Mouse (Mus musculus) cerebellum, postnatal 25 days (tissue): ENCODE data around the gene Rnase4.

Source experiments
- DNase-seq, 2 experiments: peaks; one replicate each; pipeline ENCODE4 v3.0.0; 2021; ENCODE audit warnings: mixed read lengths in 2 of 2

Rnase4 gene

DNA sequence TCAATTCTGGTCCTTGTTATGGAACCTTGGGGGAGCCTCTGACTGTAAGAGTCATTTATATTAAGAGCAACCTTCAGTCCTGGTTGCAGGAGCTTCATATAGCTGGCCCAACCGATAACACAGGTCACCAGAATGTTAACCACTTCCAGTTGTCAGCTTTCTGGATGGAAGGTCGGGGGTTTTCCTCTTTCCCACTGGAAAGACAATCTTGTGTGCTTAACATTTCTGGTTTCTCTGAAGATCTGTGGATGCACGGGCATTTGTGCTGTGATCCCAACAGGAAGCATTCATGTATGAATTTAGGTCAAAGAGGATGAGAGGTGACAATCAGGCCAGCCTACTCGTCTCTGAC is 38.7 kb downstream of the Rnase4 start:
- DNase-seq, result no peak

DNA sequence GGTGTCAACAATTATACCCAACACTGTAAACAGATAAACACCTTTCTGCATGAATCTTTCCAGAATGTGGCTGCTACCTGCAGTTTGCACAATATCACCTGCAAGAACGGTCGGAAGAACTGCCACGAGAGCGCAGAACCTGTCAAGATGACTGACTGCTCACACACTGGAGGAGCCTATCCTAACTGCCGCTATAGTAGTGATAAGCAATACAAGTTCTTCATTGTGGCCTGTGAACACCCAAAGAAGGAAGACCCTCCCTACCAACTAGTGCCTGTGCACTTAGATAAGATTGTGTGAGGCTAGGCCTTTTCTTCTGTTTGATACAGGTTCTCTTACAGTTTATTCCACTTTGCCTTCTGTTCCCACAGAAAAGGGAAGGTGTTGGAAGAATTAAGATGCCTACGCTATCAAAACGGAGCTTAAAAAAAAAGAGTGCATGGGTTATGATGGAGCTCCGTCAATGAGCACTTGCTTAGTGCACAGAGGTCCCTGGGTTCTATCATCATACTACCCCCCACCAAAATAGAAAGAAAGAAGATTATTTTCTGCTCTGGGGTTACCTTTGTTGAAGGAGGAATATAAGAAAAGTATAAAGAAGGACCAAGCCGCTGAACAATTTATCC is 39.6 kb downstream of the Rnase4 start:
- DNase-seq, result no peak

DNA sequence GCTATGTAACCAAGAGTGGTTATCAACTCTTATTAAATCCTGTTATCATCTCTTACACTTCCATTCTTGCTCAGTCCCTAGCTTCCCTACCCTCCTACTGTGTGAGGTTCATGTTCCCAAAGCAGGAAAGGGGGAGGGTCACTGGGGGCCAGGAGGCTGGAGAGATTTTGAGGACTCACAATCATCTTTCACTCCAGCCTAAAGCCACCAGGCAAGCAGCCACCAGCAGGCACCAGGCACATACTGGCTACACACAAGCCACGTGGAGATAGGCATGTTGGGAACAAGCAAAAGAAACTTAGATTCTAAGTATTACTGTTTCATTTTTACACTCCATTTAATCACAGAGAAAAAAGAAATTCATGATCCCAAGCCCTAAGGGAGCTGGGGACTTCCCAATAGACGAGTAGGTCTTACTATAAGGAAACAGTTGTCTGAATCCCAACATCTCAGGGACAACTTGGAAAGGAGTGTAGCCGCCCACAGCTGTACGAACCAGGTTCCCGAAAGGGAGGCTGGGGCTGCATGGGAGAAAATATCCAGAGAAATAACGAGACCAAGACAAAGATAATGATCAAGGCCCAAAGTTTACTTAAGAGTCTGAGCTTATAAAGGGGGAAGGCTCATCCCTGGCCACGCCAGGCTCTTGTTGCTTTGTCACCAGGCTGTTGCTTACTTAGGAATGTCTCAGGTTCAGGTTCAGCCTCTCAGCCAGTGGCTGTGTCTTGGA is 40.4 kb downstream of the Rnase4 start:
- DNase-seq, result no peak

DNA sequence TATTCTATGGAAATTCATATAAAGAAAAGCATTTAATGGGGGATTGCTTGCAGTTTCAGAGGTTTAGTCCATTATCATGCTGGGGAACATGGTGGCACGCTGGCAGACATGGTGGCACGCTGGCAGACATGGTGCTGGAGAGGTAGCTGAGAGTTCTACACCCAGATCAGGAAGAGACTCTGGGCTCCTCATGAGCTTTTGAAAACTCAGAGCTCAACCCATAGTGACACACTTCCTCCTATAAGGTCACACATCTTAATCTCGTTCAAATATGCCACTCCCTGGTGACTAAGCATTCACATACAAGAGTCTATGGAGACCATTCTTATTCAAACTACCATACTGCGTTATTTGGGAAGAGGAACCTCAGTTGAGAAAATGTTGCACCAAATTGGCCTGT is 41.5 kb downstream of the Rnase4 start:
- DNase-seq, result no peak

DNA sequence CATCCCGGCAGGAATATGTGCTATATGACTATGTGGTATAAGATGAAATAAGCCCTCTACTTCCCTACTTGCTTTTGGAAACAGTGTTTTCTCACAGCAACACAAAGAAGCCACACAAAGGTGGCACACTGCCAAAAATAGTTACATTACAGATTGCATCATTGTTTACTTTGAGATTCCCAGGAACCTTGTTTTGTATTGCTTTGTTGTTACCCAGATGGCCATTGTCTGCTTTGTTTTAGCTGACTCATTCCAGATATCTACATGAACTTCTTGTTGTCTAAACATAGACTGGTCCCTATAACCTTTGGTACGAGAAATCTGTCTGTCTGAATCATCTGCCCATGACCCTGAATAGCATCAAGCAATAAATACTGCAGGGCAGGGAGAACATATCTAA is 49.5 kb downstream of the Rnase4 start:
- DNase-seq, result no peak

DNA sequence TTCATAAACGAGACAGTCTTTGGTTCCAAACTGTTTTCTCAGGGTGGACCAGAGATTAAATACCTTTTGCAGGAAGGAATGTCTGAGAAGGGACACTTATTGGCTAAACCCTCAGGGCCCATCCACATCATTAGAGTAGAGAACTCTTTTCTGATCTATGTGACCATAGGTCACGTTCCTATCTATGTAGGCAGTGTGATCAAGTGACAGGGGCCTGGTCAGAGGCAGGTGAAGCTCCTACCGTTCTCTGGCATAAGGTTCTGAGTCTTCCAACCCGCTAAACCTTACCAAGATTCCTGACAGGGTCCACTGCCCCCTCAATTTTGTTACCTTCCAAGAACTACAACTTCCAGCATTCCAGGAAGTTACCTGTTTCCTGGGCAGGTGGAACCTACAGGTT is 51.2 kb downstream of the Rnase4 start:
- DNase-seq, result no peak

DNA sequence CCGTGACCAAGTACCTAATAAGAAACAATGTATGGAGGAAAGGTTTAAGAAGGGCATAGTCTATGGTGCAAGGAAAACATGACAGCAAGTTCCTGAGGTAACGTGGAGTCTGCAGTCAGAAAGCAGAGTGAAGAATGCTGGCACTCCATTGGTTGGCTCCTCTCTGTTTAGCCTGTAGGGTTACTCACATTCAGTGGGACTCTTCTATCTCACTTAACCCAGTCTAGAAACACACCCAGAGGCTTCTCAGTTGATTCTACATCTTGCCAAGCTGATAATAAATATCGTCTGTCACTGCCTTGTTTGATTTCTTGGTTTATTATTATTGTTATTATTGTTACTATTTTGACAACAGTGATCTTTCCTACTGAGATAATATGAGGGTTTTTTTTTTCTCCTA is 51.7 kb downstream of the Rnase4 start:
- DNase-seq, result no peak

DNA sequence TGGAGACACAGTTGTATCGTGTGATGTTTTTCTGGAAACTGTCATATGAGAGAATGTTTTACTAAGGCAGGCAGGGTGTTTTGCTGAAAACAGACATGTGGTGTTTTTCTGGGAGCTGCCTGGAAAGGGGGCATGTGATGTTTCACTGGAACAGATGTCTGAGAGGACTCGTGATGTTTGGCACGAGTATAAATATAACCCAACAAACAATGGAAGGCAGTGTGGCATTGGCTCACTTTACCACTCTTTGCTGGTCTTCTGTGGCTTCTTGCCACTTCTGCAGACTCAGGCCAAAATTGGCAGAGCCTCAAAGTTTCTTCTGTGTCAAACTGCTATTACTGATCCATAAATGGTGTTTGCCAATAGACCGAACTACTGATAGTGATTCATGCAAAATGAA is 52.4 kb downstream of the Rnase4 start:
- no peak for DNase-seq

DNA sequence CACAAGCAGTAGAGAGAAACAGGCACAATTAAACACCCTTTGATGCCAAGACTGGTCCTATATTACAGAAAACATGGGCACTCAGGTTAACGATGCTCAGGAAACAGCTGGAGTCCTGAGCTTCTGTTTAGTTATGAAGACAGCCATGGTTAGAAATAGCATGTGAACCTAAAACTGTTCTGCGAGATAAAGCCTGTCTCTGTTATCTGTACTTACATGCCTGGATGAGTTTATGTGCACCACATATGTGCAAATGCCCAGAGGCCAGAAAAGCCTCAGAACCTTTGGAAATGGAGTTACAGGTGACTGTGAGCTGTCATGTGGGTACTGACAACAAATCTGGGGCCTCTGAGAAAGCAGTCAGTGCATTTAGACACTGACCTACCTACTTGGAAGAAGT is 53.1 kb downstream of the Rnase4 start:
- DNase-seq, result no peak

DNA sequence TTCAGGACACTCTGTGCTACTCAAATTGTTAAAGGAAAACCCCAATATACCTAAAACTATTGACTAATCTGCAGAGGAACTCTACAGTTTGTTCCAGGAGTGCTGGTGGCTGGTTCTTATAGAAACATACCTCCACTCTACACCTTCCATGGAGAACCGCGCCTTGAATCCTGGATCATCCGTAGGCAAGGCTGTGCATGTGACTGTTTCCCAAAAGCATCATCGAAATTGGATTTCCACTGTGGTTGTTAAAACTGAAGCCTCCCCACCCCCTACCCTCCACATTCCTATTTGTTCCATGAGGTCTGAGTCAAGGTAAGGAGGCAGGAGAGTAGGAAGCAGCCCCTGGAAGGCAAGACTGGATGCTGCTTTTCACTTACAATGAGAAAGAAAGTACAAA is 53.6 kb downstream of the Rnase4 start:
- DNase-seq, result no peak

DNA sequence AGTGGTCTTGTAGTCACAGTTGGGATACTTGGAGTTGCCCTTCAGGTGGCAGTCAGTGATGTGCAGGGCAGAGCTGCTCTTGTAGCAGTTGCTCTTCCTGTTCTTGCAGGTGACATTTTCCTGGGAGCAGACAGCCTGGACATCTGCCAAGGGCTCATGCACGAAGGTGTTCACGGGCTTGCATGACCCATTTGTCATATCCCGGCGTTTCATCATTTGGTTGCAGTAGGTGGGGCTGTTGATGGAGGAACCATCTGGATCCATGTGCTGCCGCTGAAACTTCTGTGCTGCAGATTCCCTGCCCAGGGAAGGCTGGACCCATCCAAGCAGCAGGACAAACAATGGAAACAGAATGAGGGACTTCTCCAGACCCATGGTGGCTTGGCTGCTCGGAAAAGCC is 54.6 kb downstream of the Rnase4 start:
- DNase-seq, result peak; percentile 17 to 53

DNA sequence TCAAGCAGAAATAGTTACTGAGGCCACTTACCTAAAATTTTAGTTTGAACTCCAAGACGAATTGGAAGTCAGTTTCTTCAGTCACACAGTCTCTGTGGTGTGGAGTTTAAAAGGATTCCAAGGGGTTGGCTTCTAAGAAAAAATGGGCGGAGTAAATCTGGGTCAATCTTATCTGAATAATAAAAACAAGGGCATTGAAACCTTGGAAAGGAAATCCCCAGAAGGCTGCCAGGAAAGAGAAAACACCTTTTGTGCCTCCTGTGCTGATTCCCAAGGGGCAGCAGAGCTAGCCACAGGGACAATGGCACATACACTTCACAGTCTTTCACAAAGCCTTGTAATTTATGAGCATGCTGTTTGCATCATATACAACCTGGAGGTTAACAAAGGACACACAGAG is 55.8 kb downstream of the Rnase4 start, which contains the start of gene Rnase1:
Gene Rnase1 (minus strand): TSS at position 101 of the 400 bp plus-strand sequence.
- no peak for DNase-seq

DNA sequence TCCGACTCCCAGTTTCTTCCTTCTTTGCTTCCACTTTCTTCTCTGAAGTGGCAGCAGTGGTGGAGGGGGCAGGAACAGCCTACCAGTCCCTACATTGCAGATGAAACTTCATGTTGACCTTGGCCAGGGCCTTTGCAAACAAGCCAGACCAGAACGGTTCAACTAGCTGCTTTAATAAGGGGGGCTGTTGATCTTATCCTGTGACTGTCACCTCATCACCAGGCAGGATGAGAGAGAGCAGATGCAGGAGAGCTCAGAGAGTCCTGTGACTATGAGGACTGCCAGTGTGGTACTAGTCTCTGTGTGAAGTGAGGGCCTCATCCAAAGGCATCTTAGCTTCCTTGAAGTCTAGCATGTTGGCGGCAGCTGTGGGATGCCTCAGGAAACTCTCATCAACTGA is 57.1 kb downstream of the Rnase4 start:
- DNase-seq, result no peak

DNA sequence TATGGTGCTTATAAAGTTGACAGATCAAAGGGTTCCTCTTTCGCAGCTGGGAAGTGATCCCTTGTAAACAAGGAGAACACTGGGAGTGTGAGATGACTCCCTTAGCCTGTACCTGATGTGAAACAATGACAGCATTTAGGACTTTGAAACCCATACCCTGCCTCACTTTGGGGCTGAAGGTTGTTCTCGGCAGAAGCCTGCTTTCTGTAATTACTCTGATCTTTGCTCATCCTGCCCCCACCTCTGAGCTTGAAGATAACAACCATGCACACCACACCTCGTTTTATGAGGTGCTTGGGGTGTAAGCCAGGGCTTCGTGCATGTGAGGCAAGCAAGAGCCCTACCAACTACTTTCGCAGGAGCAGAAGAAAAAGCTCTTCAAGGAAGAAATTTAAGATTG is 58.3 kb downstream of the Rnase4 start:
- no peak for DNase-seq

DNA sequence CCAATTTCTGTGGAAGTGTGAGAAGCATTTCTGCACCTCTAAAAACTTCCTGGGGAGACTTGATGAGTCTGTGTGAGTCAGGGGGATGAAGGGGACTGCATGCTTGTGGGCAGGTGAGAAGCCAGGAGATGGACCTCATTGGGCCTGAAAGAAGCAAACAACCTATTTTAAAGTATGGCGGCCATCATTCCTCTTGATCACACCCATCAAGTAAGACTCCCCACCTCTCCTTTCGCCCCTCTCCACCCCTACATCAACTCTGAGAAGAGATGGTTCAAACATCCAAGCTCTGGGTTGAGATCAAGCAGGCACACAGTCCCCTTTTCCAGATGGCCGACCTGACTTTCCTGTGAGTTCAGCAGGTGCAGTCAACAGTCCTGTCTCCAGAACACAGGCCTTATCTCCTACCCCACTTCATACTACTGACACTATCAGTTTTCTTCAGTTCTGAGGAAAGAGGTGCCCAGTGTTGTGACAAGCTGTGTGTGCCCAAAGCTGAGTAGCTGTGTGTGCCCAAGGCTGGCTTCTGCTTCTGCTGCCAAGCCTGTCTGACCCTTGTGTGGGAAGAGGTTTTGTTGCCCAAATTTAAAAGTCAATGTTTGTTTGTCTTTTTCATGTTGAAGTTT is 59.4 kb downstream of the Rnase4 start:
- DNase-seq, result no peak

DNA sequence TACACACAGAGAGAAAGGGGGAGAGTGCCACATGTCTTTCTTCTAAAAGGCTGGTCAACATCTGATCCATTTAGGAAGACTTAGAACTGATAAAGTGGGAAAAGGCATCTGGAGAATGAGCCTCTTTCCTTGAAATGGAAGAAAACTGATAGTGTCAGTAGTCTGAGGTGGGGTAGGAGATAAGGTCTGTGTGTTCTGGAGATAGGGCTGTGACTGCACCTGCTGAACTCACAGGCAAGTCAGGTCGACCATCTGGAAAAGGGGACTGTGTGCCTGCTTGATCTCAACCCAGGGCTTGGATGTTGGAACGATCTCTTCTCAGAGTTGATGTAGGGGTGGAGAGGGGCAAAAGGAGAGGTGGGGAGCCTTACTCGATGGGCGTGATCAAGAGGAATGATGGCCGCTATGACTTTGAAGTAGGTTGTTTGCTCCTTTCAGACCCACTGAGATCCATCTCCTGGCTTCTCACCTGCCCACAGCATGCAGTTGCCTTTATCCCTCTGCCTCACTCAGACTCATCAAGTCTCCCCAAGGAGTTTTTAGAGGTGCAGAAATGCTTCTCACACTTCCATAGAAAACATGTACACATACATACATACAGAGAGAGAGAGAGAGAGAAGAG is 61.5 kb downstream of the Rnase4 start:
- no peak for DNase-seq
